In genomic region chr6:49057053-49058021, GRCm38 (mm10) we compare ENCODE assay signal across 8 mouse cellular contexts. TPM values are rescaled to one million over a fixed set of nuclear protein-coding genes. Genes with fewer than 3 reads are reported as not detected.
DNase-seq lines count a peak whose midpoint lies in the region; ATAC-seq and TF ChIP-seq lines count a peak whose summit lies in the region.

No protein-coding gene starts in this region.

- H3K27me3 ChIP-seq in liver, embryonic 14.5 days (ENCODE audit: control insufficient read depth, insufficient read depth, low read length): no peaks in the 10 kb centered on the region
- no peaks in the 10 kb centered on the region for H3K27me3 ChIP-seq in neural tube, embryonic 15.5 days (replicated peaks)

- 31% methylated on average over 8 of the region's 8 CpGs for WGBS in liver, embryonic 14.5 days (ENCODE audit: insufficient replicate concordance)
- 39% methylated on average over 8 of the region's 8 CpGs for WGBS in neural tube, embryonic 15.5 days

- no peak overlapping the region for H3K27ac ChIP-seq in liver, embryonic 14.5 days
- H3K27ac ChIP-seq in neural tube, embryonic 15.5 days (replicated peaks): no peak overlapping the region

- H3K36me3 ChIP-seq in liver, embryonic 14.5 days (replicated peaks; ENCODE audit: control insufficient read depth, insufficient read depth, low read depth): no peaks in the 10 kb centered on the region
- no peaks in the 10 kb centered on the region for H3K36me3 ChIP-seq in neural tube, embryonic 15.5 days

- no peaks in the 10 kb centered on the region for H3K9me3 ChIP-seq in liver, embryonic 14.5 days (ENCODE audit: control insufficient read depth, low read length)
- no peaks in the 10 kb centered on the region for H3K9me3 ChIP-seq in neural tube, embryonic 15.5 days (replicated peaks)

- TF ChIP-seq EP300 in liver, embryonic 14.5 days (IDR thresholded peaks at IDR 0.05; ENCODE audit: low read depth): no peak

- TF ChIP-seq CTCF in liver, embryonic 14.5 days (IDR thresholded peaks at IDR 0.05; ENCODE audit: low read depth): peak; percentile 88

- no peak overlapping the region for H3K4me3 ChIP-seq in liver, embryonic 14.5 days (ENCODE audit: insufficient read depth in 1 of 2, low read depth in 2 of 2, low read length in 2 of 2)
- H3K4me3 ChIP-seq in neural tube, embryonic 15.5 days (replicated peaks): no peak overlapping the region

- no peak overlapping the region for H3K9ac ChIP-seq in liver, embryonic 14.5 days (replicated peaks)
- no peak overlapping the region for H3K9ac ChIP-seq in neural tube, embryonic 15.5 days (replicated peaks)

- DNase-seq in B cell, adult 2 months: peak; percentile 79 to 82
- peak; percentile 90 for DNase-seq in NIH3T3 (ENCODE audit: low read depth)
- DNase-seq in cerebellum, adult 9-10 months: peak; percentile 74
- DNase-seq in frontal cortex, postnatal 25 days (ENCODE audit: low spot score in 2 of 2): peak; percentile 37 to 63
- peak; percentile 41 to 55 for DNase-seq in kidney, adult 8-10 months
- peak; percentile 26 to 49 (median 36) for DNase-seq in liver, embryonic 14.5 days (ENCODE audit: low read depth in 3 of 3, low spot score in 3 of 3)
- peak; percentile 42 for DNase-seq in testis, postnatal 14 days (ENCODE audit: low spot score)

- no peaks in the 10 kb centered on the region for H3K4me1 ChIP-seq in liver, embryonic 14.5 days (replicated peaks; ENCODE audit: control insufficient read depth in 2 of 2, insufficient read depth in 2 of 2, low read length in 1 of 2)
- H3K4me1 ChIP-seq in neural tube, embryonic 15.5 days: peaks cover 14% of the 10 kb centered on the region

- no peak for ATAC-seq in liver, embryonic 14.5 days (ENCODE audit: insufficient read depth)
- 0 out of 2 replicates have a peak, but pooled peaks have one; percentile 48 for ATAC-seq in neural tube, embryonic 15.5 days (ENCODE audit: low FRiP score)

- no peak overlapping the region for H3K4me2 ChIP-seq in liver, embryonic 14.5 days (ENCODE audit: low read depth)
- H3K4me2 ChIP-seq in neural tube, embryonic 15.5 days: no peak overlapping the region

RNA-seq across cellular contexts. Expression of gene Malsu1, which starts 16.3 kb away (rescaled TPM):
- 4.9 and 10.7 TPM in 2 replicates for polyA plus RNA-seq in liver, embryonic 14.5 days (2012; rRNA removed)
- 41.3 and 44.1 TPM in 2 replicates for polyA plus RNA-seq in liver, embryonic 14.5 days (2014; fragmentation: Nextera tagmentation; extraction: Ambion mirVana)
- polyA plus RNA-seq in neural tube, embryonic 15.5 days (2015; fragmentation: Nextera tagmentation; extraction: Ambion mirVana): 66.1 and 66.4 TPM in 2 replicates

RNA-seq across cellular contexts. Expression of gene Gpnmb, which starts 21.0 kb away (rescaled TPM):
- 0.35 and 0.38 TPM in 2 replicates for polyA plus RNA-seq in liver, embryonic 14.5 days (2012; rRNA removed)
- polyA plus RNA-seq in liver, embryonic 14.5 days (2014; fragmentation: Nextera tagmentation; extraction: Ambion mirVana): 0.19 and 0.24 TPM in 2 replicates
- 0.19 and 0.22 TPM in 2 replicates for polyA plus RNA-seq in neural tube, embryonic 15.5 days (2015; fragmentation: Nextera tagmentation; extraction: Ambion mirVana)

Comparison
In these comparisons a context has a peak if more than half of its experiments do, and no peak if none do; other contexts are left out.
1. DNase-seq: peak in every context shown above with its lines; median percentile 90 in NIH3T3; 80 in B cell, adult 2 months; 74 in cerebellum, adult 9-10 months; 50 in frontal cortex, postnatal 25 days; 48 in kidney, adult 8-10 months; 42 in testis, postnatal 14 days; 36 in liver, embryonic 14.5 days.